Mouse (Mus musculus) WW6 (cell line): ENCODE measurements at regions not wholly inside any gene's neighbourhood (a gene's known extent, or its start where the extent isn't known, plus 50 kb on each side); places are given as distances from the start of the nearest gene placed in this dataset.

Experiments used
- DNase-seq: peaks from one replicate; pipeline ENCODE4 v3.0.0-alpha.2; 2013; ENCODE audit warnings: low read depth, low spot score

GRCm38 (mm10) chr8:26880177-26880576 lies 96.9 kb upstream of the Zfp703 start:
- DNase-seq = no peak

GRCm38 (mm10) chr8:26881268-26882120 lies 95.6 kb upstream of the Zfp703 start:
- DNase-seq = no peak

GRCm38 (mm10) chr8:26882616-26883015 lies 94.5 kb upstream of the Zfp703 start:
- no peak for DNase-seq

- no peak for DNase-seq
These were observed 93.8 kb upstream of the Zfp703 start for GRCm38 (mm10) chr8:26883285-26883684.

- DNase-seq = no peak
These were observed 93.4 kb upstream of the Zfp703 start for GRCm38 (mm10) chr8:26883770-26884169.

GRCm38 (mm10) chr8:26884350-26884749 lies 92.8 kb upstream of the Zfp703 start:
- no peak for DNase-seq

GRCm38 (mm10) chr8:26885365-26885764 lies 91.8 kb upstream of the Zfp703 start:
- no peak for DNase-seq

- no peak for DNase-seq
These were observed 90.2 kb upstream of the Zfp703 start for GRCm38 (mm10) chr8:26886783-26887486.

GRCm38 (mm10) chr8:26887551-26887950 lies 89.6 kb upstream of the Zfp703 start:
- DNase-seq = no peak

- DNase-seq = no peak
These were observed 89.1 kb upstream of the Zfp703 start for GRCm38 (mm10) chr8:26888050-26888449.

- no peak for DNase-seq
These were observed 85.2 kb upstream of the Zfp703 start for GRCm38 (mm10) chr8:26891881-26892280.

GRCm38 (mm10) chr8:26892380-26892779 lies 84.7 kb upstream of the Zfp703 start:
- no peak for DNase-seq

GRCm38 (mm10) chr8:26895867-26896266 lies 81.3 kb upstream of the Zfp703 start:
- no peak for DNase-seq

- no peak for DNase-seq
These were observed 73.8 kb upstream of the Zfp703 start for GRCm38 (mm10) chr8:26903289-26903688.

GRCm38 (mm10) chr8:26906257-26906656 lies 70.9 kb upstream of the Zfp703 start:
- DNase-seq = no peak

- no peak for DNase-seq
These were observed 69.6 kb upstream of the Zfp703 start for GRCm38 (mm10) chr8:26907347-26908170.

GRCm38 (mm10) chr8:26910186-26910585 lies 66.9 kb upstream of the Zfp703 start:
- no peak for DNase-seq

GRCm38 (mm10) chr8:26913562-26914529 lies 63.3 kb upstream of the Zfp703 start:
- DNase-seq = no peak

GRCm38 (mm10) chr8:26915731-26916130 lies 61.4 kb upstream of the Zfp703 start:
- DNase-seq = no peak

GRCm38 (mm10) chr8:26921531-26922177 lies 55.5 kb upstream of the Zfp703 start:
- no peak for DNase-seq
